Mouse (Mus musculus): ENCODE data around the gene Nrros. TPM values are rescaled to one million over a fixed set of nuclear protein-coding genes. Genes with fewer than 3 reads are reported as not detected.

Nrros gene
- polyA plus RNA-seq, 1 experiment, result 50.5 TPM

- TF ChIP-seq CTCF (IDR thresholded peaks at IDR 0.05; ENCODE audit: control insufficient read depth, insufficient read depth, low read length) (no peak), POLR2A (IDR thresholded peaks at IDR 0.05; ENCODE audit: borderline replicate concordance, control insufficient read depth, low read depth, low read length) (no peak)
- Histone ChIP-seq H3K4me3 (replicated peaks; ENCODE audit: control insufficient read depth, low read depth, low read length) (no peak overlapping the region), H3K4me1 (ENCODE audit: control insufficient read depth, insufficient read depth, low read length) (no peaks in the 10 kb centered on the region), H3K27ac (ENCODE audit: control insufficient read depth, insufficient read depth, low read depth, low read length, poor library complexity) (no peak overlapping the region)
- WGBS, result 85% methylated on average over 7 of the region's 7 CpGs
Measured at GRCm38 (mm10) chr16:32135842-32136357, 29.5 kb downstream of the Nrros start.

GRCm38 (mm10) chr16:32133148-32133547 lies 32.2 kb downstream of the Nrros start:
- Histone ChIP-seq H3K4me1 (ENCODE audit: control insufficient read depth, insufficient read depth, low read length) (peaks cover 3% of the 10 kb centered on the region; the same call in 1 of the 2 replicates), H3K27ac (ENCODE audit: control insufficient read depth, insufficient read depth, low read depth, low read length, poor library complexity) (no peak overlapping the region), H3K4me3 (replicated peaks; ENCODE audit: control insufficient read depth, low read depth, low read length) (no peak overlapping the region)
- TF ChIP-seq POLR2A (IDR thresholded peaks at IDR 0.05; ENCODE audit: borderline replicate concordance, control insufficient read depth, low read depth, low read length), result no peak
- TF ChIP-seq CTCF (IDR thresholded peaks at IDR 0.05; ENCODE audit: control insufficient read depth, insufficient read depth, low read length), result no peak
- WGBS, result 79% methylated on average over 3 of the region's 3 CpGs

- TF ChIP-seq CTCF (IDR thresholded peaks at IDR 0.05; ENCODE audit: control insufficient read depth, insufficient read depth, low read length) (no peak), POLR2A (IDR thresholded peaks at IDR 0.05; ENCODE audit: borderline replicate concordance, control insufficient read depth, low read depth, low read length) (peak; percentile 16; the same call in 1 of the 2 replicates)
- Histone ChIP-seq H3K4me1 (ENCODE audit: control insufficient read depth, insufficient read depth, low read length) (peaks cover 6% of the 10 kb centered on the region), H3K27ac (ENCODE audit: control insufficient read depth, insufficient read depth, low read depth, low read length, poor library complexity) (peak overlapping the region; percentile 92), H3K4me3 (replicated peaks; ENCODE audit: control insufficient read depth, low read depth, low read length) (peak overlapping the region; percentile 58)
- WGBS, result 7% methylated on average over 16 of the region's 16 CpGs
Measured at GRCm38 (mm10) chr16:32130190-32130826, 35.1 kb downstream of the Nrros start.

GRCm38 (mm10) chr16:32129449-32130189 lies 35.8 kb downstream of the Nrros start:
- Histone ChIP-seq H3K27ac (ENCODE audit: control insufficient read depth, insufficient read depth, low read depth, low read length, poor library complexity) (peak overlapping the region; percentile 92), H3K4me1 (ENCODE audit: control insufficient read depth, insufficient read depth, low read length) (peaks cover 6% of the 10 kb centered on the region), H3K4me3 (replicated peaks; ENCODE audit: control insufficient read depth, low read depth, low read length) (peak overlapping the region; percentile 58)
- WGBS, result 16% methylated on average over 20 of the region's 20 CpGs
- TF ChIP-seq POLR2A (IDR thresholded peaks at IDR 0.05; ENCODE audit: borderline replicate concordance, control insufficient read depth, low read depth, low read length) (no peak), CTCF (IDR thresholded peaks at IDR 0.05; ENCODE audit: control insufficient read depth, insufficient read depth, low read length) (no peak)

GRCm38 (mm10) chr16:32127046-32127445 lies 38.3 kb downstream of the Nrros start:
- WGBS, result 54% methylated on average over 4 of the region's 4 CpGs
- TF ChIP-seq POLR2A (IDR thresholded peaks at IDR 0.05; ENCODE audit: borderline replicate concordance, control insufficient read depth, low read depth, low read length), result no peak
- TF ChIP-seq CTCF (IDR thresholded peaks at IDR 0.05; ENCODE audit: control insufficient read depth, insufficient read depth, low read length), result no peak
- Histone ChIP-seq H3K27ac (ENCODE audit: control insufficient read depth, insufficient read depth, low read depth, low read length, poor library complexity) (no peak overlapping the region), H3K4me1 (ENCODE audit: control insufficient read depth, insufficient read depth, low read length) (peaks cover 6% of the 10 kb centered on the region), H3K4me3 (replicated peaks; ENCODE audit: control insufficient read depth, low read depth, low read length) (no peak overlapping the region)

- TF ChIP-seq CTCF (IDR thresholded peaks at IDR 0.05; ENCODE audit: control insufficient read depth, insufficient read depth, low read length) (no peak), POLR2A (IDR thresholded peaks at IDR 0.05; ENCODE audit: borderline replicate concordance, control insufficient read depth, low read depth, low read length) (no peak)
- Histone ChIP-seq H3K4me3 (replicated peaks; ENCODE audit: control insufficient read depth, low read depth, low read length) (no peak overlapping the region), H3K27ac (ENCODE audit: control insufficient read depth, insufficient read depth, low read depth, low read length, poor library complexity) (no peak overlapping the region), H3K4me1 (ENCODE audit: control insufficient read depth, insufficient read depth, low read length) (peaks cover 3% of the 10 kb centered on the region)
- WGBS, result 87% methylated on average over 3 of the region's 3 CpGs
Measured at GRCm38 (mm10) chr16:32125364-32125763, 40.0 kb downstream of the Nrros start.

GRCm38 (mm10) chr16:32124444-32125335 lies 40.7 kb downstream of the Nrros start:
- 25% methylated on average over 17 of the region's 17 CpGs for WGBS
- Histone ChIP-seq H3K4me1 (ENCODE audit: control insufficient read depth, insufficient read depth, low read length) (peaks cover 3% of the 10 kb centered on the region), H3K27ac (ENCODE audit: control insufficient read depth, insufficient read depth, low read depth, low read length, poor library complexity) (peak overlapping the region; percentile 18; the same call in 1 of the 2 replicates), H3K4me3 (replicated peaks; ENCODE audit: control insufficient read depth, low read depth, low read length) (no peak overlapping the region)
- TF ChIP-seq POLR2A (IDR thresholded peaks at IDR 0.05; ENCODE audit: borderline replicate concordance, control insufficient read depth, low read depth, low read length) (no peak), CTCF (IDR thresholded peaks at IDR 0.05; ENCODE audit: control insufficient read depth, insufficient read depth, low read length) (no peak)

Measured in bone marrow, adult 2 months (tissue).